Mouse (Mus musculus): ENCODE results near the gene Tacc2. TPM values are rescaled to one million over a fixed set of nuclear protein-coding genes. Genes with fewer than 3 reads are reported as not detected.

The Tacc2 gene
- polyA plus RNA-seq, 1 experiment from 2014 or later, result 15.6 TPM

- Histone ChIP-seq H3K9me3 (ENCODE audit: control insufficient read depth, low read length) (no peaks in the 10 kb centered on the region), H3K4me1 (replicated peaks; ENCODE audit: control insufficient read depth, insufficient read depth) (no peaks in the 10 kb centered on the region), H3K4me3 (ENCODE audit: low read depth, low read length) (no peak overlapping the region), H3K4me2 (replicated peaks; ENCODE audit: low read depth) (no peak overlapping the region), H3K27me3 (ENCODE audit: control insufficient read depth, insufficient read depth, low read length) (no peaks in the 10 kb centered on the region), H3K9ac (ENCODE audit: low read length) (no peak overlapping the region), H3K27ac (replicated peaks) (no peak overlapping the region), H3K36me3 (ENCODE audit: control insufficient read depth, insufficient read depth, low read length) (peaks cover 24% of the 10 kb centered on the region; the same call in 1 of the 2 replicates)
- no peak for TF ChIP-seq CTCF (IDR thresholded peaks at IDR 0.05; ENCODE audit: low read depth)
- no peak for TF ChIP-seq EP300 (optimal IDR thresholded peaks at IDR 0.05)
- DNase-seq (ENCODE audit: low spot score), result no peak
- 88% methylated on average over 7 of the region's 7 CpGs for WGBS
- ATAC-seq (ENCODE audit: low FRiP score, low TSS enrichment), result no peak
These were observed 37.1 kb upstream of the Tacc2 start for GRCm38 (mm10) chr7:130540176-130540575.

- no peak overlapping the region for H3K4me2 ChIP-seq (replicated peaks; ENCODE audit: low read depth)
- peaks cover 24% of the 10 kb centered on the region; the same call in 1 of the 2 replicates for H3K36me3 ChIP-seq (ENCODE audit: control insufficient read depth, insufficient read depth, low read length)
- WGBS, result 89% methylated on average over 4 of the region's 4 CpGs
- 0 out of 2 replicates have a peak, but pooled peaks cover 3% of the 10 kb centered on the region for H3K4me1 ChIP-seq (replicated peaks; ENCODE audit: control insufficient read depth, insufficient read depth)
- H3K4me3 ChIP-seq (ENCODE audit: low read depth, low read length), result no peak overlapping the region
- H3K9me3 ChIP-seq (ENCODE audit: control insufficient read depth, low read length), result no peaks in the 10 kb centered on the region
- no peak overlapping the region for H3K27ac ChIP-seq (replicated peaks)
- no peak overlapping the region for H3K9ac ChIP-seq (ENCODE audit: low read length)
- ATAC-seq (ENCODE audit: low FRiP score, low TSS enrichment) (no peak), DNase-seq (ENCODE audit: low spot score) (no peak)
- no peaks in the 10 kb centered on the region for H3K27me3 ChIP-seq (ENCODE audit: control insufficient read depth, insufficient read depth, low read length)
- TF ChIP-seq CTCF (IDR thresholded peaks at IDR 0.05; ENCODE audit: low read depth) (no peak), EP300 (optimal IDR thresholded peaks at IDR 0.05) (no peak)
These were observed 34.1 kb upstream of the Tacc2 start for GRCm38 (mm10) chr7:130543181-130543580.

GRCm38 (mm10) chr7:130545401-130545800, 31.8 kb upstream of the Tacc2 start:
- no peak overlapping the region for H3K9ac ChIP-seq (ENCODE audit: low read length)
- 0 out of 2 replicates have a peak, but pooled peaks cover 2% of the 10 kb centered on the region for H3K9me3 ChIP-seq (ENCODE audit: control insufficient read depth, low read length)
- 84% methylated on average over 5 of the region's 5 CpGs for WGBS
- H3K4me2 ChIP-seq (replicated peaks; ENCODE audit: low read depth), result peak overlapping the region; percentile 62
- H3K4me1 ChIP-seq (replicated peaks; ENCODE audit: control insufficient read depth, insufficient read depth), result 0 out of 2 replicates have a peak, but pooled peaks cover 3% of the 10 kb centered on the region
- H3K36me3 ChIP-seq (ENCODE audit: control insufficient read depth, insufficient read depth, low read length), result 0 out of 2 replicates have a peak, but pooled peaks cover 10% of the 10 kb centered on the region
- TF ChIP-seq CTCF (IDR thresholded peaks at IDR 0.05; ENCODE audit: low read depth) (no peak), EP300 (optimal IDR thresholded peaks at IDR 0.05) (no peak)
- ATAC-seq (ENCODE audit: low FRiP score, low TSS enrichment), result no peak
- no peaks in the 10 kb centered on the region for H3K27me3 ChIP-seq (ENCODE audit: control insufficient read depth, insufficient read depth, low read length)
- DNase-seq (ENCODE audit: low spot score), result no peak
- no peak overlapping the region for H3K4me3 ChIP-seq (ENCODE audit: low read depth, low read length)
- H3K27ac ChIP-seq (replicated peaks), result 0 out of 2 replicates have a peak overlapping the region, but pooled peaks have one; percentile 24

DNA sequence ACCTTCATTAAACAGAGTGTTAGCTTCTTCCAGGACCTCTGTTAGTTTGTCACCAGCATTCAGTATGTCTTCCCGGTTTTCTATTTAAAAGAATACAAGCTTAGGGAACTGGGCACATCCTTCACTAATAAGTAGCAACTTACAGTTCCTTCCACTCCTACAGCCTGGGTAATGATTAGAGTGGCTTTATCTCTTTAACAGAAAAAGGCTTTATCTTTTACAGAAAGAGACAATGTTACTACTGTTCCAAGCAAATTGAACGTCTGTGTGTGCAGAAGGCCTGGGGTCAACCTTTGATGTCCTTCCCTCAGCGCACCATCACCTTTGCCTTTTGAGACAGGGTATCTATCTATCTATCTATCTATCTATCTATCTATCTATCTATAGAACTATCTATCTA, 31.3 kb upstream of the Tacc2 start:
- no peak for ATAC-seq (ENCODE audit: low FRiP score, low TSS enrichment)
- Histone ChIP-seq H3K36me3 (ENCODE audit: control insufficient read depth, insufficient read depth, low read length) (0 out of 2 replicates have a peak, but pooled peaks cover 10% of the 10 kb centered on the region), H3K4me1 (replicated peaks; ENCODE audit: control insufficient read depth, insufficient read depth) (0 out of 2 replicates have a peak, but pooled peaks cover 3% of the 10 kb centered on the region), H3K9me3 (ENCODE audit: control insufficient read depth, low read length) (0 out of 2 replicates have a peak, but pooled peaks cover 2% of the 10 kb centered on the region), H3K4me3 (ENCODE audit: low read depth, low read length) (peak overlapping the region; percentile 98), H3K27me3 (ENCODE audit: control insufficient read depth, insufficient read depth, low read length) (no peaks in the 10 kb centered on the region), H3K27ac (replicated peaks) (peak overlapping the region; percentile 100), H3K9ac (ENCODE audit: low read length) (peak overlapping the region; percentile 99), H3K4me2 (replicated peaks; ENCODE audit: low read depth) (peak overlapping the region; percentile 62)
- DNase-seq (ENCODE audit: low spot score), result no peak
- whole genome bisulfite sequencing, result 48% methylated on average over 3 of the region's 3 CpGs
- TF ChIP-seq EP300 (optimal IDR thresholded peaks at IDR 0.05) (no peak), CTCF (IDR thresholded peaks at IDR 0.05; ENCODE audit: low read depth) (no peak)

DNA sequence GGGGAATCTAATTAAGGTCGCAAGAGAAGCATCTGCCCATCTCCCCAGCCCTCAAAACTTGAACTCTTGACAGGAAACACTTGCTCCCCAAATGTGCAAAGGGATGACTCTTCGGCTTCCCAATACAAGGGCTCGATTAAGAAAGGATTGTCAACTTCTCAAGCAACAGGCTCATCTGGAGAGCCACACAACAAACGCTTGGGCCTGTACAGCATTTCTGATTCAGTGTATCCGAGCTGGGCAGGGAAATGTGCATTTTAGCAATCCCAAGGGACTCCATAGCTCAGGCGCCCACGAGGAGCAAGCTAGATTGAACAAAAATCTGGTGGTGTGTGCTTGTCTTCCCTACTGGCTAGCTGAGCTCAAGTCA, 30.8 kb upstream of the Tacc2 start:
- DNase-seq (ENCODE audit: low spot score) (no peak), ATAC-seq (ENCODE audit: low FRiP score, low TSS enrichment) (no peak)
- Histone ChIP-seq H3K27ac (replicated peaks) (peak overlapping the region; percentile 100), H3K27me3 (ENCODE audit: control insufficient read depth, insufficient read depth, low read length) (no peaks in the 10 kb centered on the region), H3K4me2 (replicated peaks; ENCODE audit: low read depth) (peak overlapping the region; percentile 62), H3K9me3 (ENCODE audit: control insufficient read depth, low read length) (0 out of 2 replicates have a peak, but pooled peaks cover 2% of the 10 kb centered on the region), H3K4me1 (replicated peaks; ENCODE audit: control insufficient read depth, insufficient read depth) (0 out of 2 replicates have a peak, but pooled peaks cover 3% of the 10 kb centered on the region), H3K9ac (ENCODE audit: low read length) (peak overlapping the region; percentile 99), H3K36me3 (ENCODE audit: control insufficient read depth, insufficient read depth, low read length) (0 out of 2 replicates have a peak, but pooled peaks cover 9% of the 10 kb centered on the region), H3K4me3 (ENCODE audit: low read depth, low read length) (peak overlapping the region; percentile 98)
- TF ChIP-seq CTCF (IDR thresholded peaks at IDR 0.05; ENCODE audit: low read depth) (no peak), EP300 (optimal IDR thresholded peaks at IDR 0.05) (no peak)
- 3% methylated on average over 7 of the region's 7 CpGs for WGBS

- Histone ChIP-seq H3K27me3 (ENCODE audit: control insufficient read depth, insufficient read depth, low read length) (no peaks in the 10 kb centered on the region), H3K36me3 (ENCODE audit: control insufficient read depth, insufficient read depth, low read length) (0 out of 2 replicates have a peak, but pooled peaks cover 5% of the 10 kb centered on the region), H3K27ac (replicated peaks) (peak overlapping the region; percentile 100), H3K4me1 (replicated peaks; ENCODE audit: control insufficient read depth, insufficient read depth) (0 out of 2 replicates have a peak, but pooled peaks cover 3% of the 10 kb centered on the region), H3K4me3 (ENCODE audit: low read depth, low read length) (peak overlapping the region; percentile 98), H3K4me2 (replicated peaks; ENCODE audit: low read depth) (peak overlapping the region; percentile 62), H3K9me3 (ENCODE audit: control insufficient read depth, low read length) (0 out of 2 replicates have a peak, but pooled peaks cover 2% of the 10 kb centered on the region), H3K9ac (ENCODE audit: low read length) (peak overlapping the region; percentile 99)
- TF ChIP-seq CTCF (IDR thresholded peaks at IDR 0.05; ENCODE audit: low read depth) (peak; percentile 90), EP300 (optimal IDR thresholded peaks at IDR 0.05) (no peak)
- WGBS, result 1% methylated on average over 81 of the region's 84 CpGs
- peak; percentile 96 for DNase-seq (ENCODE audit: low spot score)
- peak; percentile 94 for ATAC-seq (ENCODE audit: low FRiP score, low TSS enrichment)
These were observed 30.3 kb upstream of the Tacc2 start for GRCm38 (mm10) chr7:130546791-130547484.

Measured in stomach, postnatal 0 days (tissue).